Mouse (Mus musculus) lung, postnatal 14 days (tissue): ENCODE data around the gene Foxb2.
"Not testable (repeated sequence)": the region's sequence is repeated elsewhere in the genome, so short reads cannot be mapped to it uniquely, and the experiment has no call there.

ENCODE experiments used
- DNase-seq: peaks from one replicate; pipeline ENCODE4 v3.0.0; 2021

Gene Foxb2

GRCm38 (mm10) chr19:16873221-16873861 lies at the start of gene Foxb2:
TSS of gene Foxb2 (minus strand) at chr19:16873805.
- no peak for DNase-seq

DNA sequence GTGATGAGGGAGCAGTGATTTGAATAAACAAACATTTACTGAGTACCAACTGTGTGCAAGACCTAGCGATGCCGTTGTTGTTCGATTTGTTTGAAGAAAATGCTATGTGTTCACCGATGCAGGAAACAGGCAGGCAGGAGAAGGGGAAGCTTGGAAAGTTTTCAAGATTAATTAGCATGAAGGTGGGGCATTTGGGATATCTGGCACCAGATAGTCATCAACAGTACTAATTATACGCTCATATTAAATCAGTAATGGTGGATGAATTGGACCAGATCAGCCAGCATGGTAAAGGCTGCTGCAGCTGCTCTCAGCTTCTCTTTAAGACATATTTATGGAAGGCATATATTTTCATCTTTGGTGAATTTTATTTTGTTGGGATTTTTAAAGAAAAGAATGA lies 37.9 kb upstream of the Foxb2 start:
- DNase-seq, result no peak

DNA sequence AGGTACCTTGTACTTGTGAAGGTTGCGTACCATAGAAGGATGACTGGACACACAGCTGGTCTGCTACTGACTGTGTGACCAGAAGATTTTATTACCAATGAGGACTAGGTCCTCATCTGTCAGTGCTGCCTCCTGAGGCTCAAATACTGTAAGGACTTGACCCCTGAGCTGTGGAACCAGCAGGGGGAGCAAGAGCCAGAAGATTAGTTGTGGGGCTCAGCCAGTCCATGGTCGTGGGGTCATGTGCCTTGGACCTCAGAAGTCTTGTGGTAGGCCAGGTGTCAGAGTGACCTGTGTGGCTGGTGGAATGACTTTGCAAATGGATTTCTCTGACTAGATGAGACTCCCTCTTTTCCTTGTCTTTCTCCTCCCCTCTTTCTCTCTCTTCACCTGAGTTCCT lies 29.5 kb upstream of the Foxb2 start:
- peak; percentile 36 for DNase-seq

GRCm38 (mm10) chr19:16899716-16900115 lies 26.1 kb upstream of the Foxb2 start:
- no peak for DNase-seq

- DNase-seq, result no peak
Observed at GRCm38 (mm10) chr19:16898576-16898975, 25.0 kb upstream of the Foxb2 start.

DNA sequence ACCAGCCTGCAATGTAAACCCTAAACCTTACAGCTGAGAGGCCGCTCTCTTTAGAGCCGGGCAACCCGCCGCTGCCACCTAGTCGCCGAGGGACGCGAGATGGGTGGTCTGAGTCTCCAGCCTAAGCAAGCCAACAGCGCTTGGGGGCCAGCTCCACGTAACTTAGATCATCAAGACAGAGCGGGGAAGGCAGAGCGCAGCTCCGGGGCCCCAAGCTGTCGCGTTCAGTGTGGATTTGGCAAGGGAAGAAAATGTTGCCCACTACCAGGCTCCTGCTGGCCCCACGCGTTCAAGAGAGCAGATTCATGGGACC lies 2.8 kb upstream of the Foxb2 start:
- no peak for DNase-seq

- no peak for DNase-seq
Observed at GRCm38 (mm10) chr19:16875631-16876457, 2.2 kb upstream of the Foxb2 start.

GRCm38 (mm10) chr19:16874991-16875540 lies 1.5 kb upstream of the Foxb2 start:
- no peak for DNase-seq

DNA sequence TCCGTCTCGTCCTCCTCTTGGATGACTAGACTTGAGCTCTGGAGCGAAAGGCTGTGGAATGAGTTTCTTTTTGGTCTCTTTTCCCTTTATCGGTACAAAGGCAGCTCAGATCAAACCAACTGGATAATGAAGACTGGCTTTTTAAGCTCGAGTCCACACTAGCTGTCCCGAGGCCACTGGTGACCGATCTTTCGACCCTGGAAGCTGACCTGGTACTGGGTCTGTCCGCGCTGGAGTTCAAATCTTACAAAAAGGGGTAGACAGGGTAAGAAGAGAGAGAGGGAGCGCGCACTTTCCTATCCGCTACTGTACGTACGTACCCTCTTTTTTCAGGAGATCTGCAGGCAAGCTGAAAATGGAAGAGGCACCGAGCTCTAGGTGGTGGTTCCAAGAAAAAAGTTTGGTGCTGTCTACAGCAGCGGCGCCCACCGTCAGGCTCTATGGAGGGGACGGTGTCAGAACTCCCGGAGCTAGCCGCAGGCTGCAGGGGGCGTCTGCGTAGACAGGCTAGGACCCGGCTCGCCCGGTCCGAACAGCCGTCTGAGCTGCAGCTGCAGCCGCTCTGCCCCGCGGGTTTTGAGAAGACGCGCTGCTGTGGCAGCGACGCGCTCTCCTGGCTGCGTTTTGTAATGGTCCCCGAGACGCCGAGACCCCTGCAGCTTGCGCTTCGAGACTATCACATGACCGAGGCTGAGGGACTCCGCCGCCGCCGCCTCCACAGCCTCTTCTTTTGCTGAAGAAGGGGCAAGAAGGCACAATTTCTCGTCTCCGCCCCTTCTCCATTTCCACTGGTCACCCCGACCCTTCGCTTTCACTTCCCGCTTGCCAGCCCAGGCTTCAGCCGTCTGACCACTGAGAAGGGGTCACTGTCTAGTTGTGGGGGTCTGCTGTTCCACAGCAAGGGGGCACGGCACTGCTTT lies 597 bp upstream of the Foxb2 start:
- no peak for DNase-seq

- no peak for DNase-seq
Observed at GRCm38 (mm10) chr19:16872331-16873180, 1.0 kb downstream of the Foxb2 start.

GRCm38 (mm10) chr19:16871192-16871760 lies 2.3 kb downstream of the Foxb2 start:
- no peak for DNase-seq

GRCm38 (mm10) chr19:16870501-16871191 lies 3.0 kb downstream of the Foxb2 start:
- DNase-seq, result no peak

DNA sequence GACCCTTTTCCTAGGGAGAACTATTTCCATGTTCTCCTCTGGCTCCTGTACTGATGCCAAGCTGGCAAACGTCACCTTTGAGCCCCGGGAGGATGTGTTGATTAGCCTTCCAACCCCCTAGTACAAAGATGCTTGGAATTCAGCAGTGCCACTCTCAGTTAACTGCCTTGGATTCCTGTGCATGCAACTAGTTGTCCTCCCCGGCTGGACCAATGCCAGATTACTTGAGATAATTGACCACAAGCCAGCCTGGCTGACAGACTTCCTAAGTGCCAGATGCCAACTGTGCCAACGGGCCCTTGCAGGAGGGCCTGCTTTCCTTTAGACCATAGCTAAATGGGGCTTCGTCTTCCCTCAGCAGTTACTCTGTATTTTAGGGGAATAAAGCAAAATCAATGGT lies 5.1 kb downstream of the Foxb2 start:
- no peak for DNase-seq

GRCm38 (mm10) chr19:16858646-16859045 lies 15.0 kb downstream of the Foxb2 start:
- DNase-seq, result no peak

- no peak for DNase-seq
Observed at GRCm38 (mm10) chr19:16856752-16857151, 16.9 kb downstream of the Foxb2 start.

DNA sequence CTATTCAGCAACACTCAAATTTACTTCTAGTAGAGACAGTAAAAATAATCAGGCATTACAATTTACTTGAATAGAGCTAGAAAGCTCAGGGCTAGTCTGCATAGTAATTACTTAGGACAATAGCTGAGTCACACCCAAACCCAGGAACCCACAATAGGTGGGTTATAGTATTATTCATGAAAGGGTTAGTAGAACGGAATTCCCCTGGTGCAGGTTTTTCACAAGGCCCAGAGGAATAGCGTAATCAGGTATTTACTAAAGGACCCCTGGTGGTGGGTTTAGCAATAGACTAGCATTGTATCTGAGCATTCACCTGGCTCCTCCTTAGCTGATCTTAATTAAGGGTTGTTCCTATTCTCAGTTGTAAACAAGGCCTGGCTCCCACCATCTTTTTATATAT lies 29.5 kb downstream of the Foxb2 start:
- not testable (repeated sequence) for DNase-seq

- no peak for DNase-seq
Observed at GRCm38 (mm10) chr19:16841516-16842249, 31.9 kb downstream of the Foxb2 start.

- DNase-seq, result no peak
Observed at GRCm38 (mm10) chr19:16841001-16841400, 32.6 kb downstream of the Foxb2 start.

DNA sequence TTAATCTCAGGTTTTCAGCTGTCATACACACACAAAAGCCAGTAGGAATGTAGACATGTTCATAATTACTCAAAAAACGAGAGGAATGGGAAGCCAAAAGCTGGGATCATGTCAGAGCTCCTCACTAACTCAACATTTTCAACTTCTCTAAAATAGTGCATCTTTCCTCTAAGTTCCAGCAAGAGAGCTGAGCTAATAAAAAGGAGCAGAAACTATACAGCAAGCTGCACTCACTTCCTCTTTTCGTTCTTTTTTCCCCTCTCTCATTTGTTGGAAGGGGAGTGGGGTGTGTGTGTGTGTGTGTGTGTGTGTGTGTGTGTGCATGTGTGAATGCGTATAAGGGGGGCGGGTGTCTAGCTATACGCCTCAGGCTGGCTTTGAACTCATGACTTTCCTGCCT lies 45.9 kb downstream of the Foxb2 start:
- no peak for DNase-seq

- DNase-seq, result no peak
Observed at GRCm38 (mm10) chr19:16825228-16825627, 48.4 kb downstream of the Foxb2 start.
